Mouse (Mus musculus): ENCODE measurements at regions not wholly inside any gene's neighbourhood (a gene's known extent, or its start where the extent isn't known, plus 50 kb on each side); places are given as distances from the start of the nearest gene placed in this dataset.

- DNase-seq (ENCODE audit: low spot score in 2 of 2), result no peak
Measured at GRCm38 (mm10) chr16:30735360-30735759, 135.8 kb downstream of the Fam43a start.

GRCm38 (mm10) chr16:30735969-30736368 is 136.4 kb downstream of the Fam43a start:
- no peak for DNase-seq (ENCODE audit: low spot score in 2 of 2)

GRCm38 (mm10) chr16:30736662-30737326 is 137.3 kb downstream of the Fam43a start:
- DNase-seq (ENCODE audit: low spot score in 2 of 2), result no peak

- no peak for DNase-seq (ENCODE audit: low spot score in 2 of 2)
Measured at GRCm38 (mm10) chr16:30737524-30737923, 138.0 kb downstream of the Fam43a start.

DNA sequence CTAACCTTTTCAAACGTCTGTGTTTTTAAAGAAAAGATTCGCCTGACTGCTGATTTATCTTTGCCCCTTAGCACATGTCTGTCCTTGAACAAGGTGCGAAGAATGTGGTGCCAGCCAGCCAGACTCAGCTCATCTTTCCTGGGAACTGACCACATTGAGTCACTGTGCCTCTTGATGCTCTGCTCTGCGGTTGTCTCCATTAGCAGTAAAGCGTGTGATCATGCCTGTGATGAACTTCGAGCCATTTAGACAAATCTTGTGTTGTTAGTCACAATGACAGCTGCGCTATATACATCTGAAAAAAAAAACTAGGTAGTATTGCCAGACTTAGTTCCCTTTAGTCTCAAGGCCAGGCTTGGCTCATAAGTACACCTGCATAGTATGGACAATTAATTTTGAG is 140.1 kb downstream of the Fam43a start:
- no peak for DNase-seq (ENCODE audit: low spot score in 2 of 2)

- no peak for DNase-seq (ENCODE audit: low spot score in 2 of 2)
Measured at GRCm38 (mm10) chr16:30741192-30741591, 141.7 kb downstream of the Fam43a start.

DNA sequence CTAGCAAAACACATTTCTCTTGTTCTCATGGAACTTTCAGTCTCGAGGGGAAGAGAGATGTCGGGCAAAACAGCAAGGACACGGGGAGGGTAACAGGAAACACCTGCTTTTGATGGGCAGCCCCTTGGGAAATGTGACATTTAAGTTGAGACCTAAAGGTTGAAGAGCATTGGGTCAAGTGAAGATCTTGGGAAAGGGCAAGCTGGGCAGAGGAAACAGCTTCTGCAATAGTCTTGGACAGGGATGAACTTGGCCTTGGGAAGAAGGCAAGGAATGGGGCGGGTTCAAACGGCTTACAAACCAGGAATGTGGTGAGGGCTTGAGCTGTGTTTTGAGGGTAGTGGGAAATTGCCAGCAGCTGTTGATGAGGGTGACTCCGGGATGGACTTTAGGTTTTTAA is 143.0 kb downstream of the Fam43a start:
- DNase-seq (ENCODE audit: low spot score in 2 of 2), result no peak

GRCm38 (mm10) chr16:30743566-30743965 is 144.0 kb downstream of the Fam43a start:
- DNase-seq (ENCODE audit: low spot score in 2 of 2), result no peak

GRCm38 (mm10) chr16:30744237-30744636 is 144.7 kb downstream of the Fam43a start:
- no peak for DNase-seq (ENCODE audit: low spot score in 2 of 2)

DNA sequence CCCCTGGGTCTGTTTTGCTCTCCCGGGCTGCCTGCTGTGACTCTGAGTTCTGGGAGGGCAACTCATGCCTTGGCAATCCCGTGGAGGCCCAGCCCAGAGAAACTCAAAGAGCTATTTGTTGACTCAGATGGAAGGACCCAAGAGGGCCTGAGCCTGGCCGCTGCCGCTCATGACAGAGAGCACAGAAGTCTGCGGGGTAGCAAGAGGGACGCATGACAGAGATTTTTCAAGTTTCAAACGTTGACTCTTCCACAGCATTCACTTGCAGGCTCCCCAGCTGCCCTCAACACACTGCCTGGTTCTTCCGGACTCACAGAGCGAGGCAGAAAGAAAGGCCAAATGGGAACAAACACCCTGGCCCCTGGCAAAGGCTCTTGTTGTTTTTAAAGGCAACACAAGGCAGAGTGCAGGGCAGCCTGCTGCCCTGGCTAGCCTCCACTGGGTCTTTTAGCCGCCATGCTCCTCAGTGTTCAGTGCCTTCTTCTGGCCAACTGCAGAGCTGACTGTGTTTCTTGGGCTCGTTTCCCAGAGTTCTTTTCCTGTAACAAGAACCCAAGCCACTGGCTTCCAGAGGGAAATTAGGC is 146.2 kb downstream of the Fam43a start:
- DNase-seq (ENCODE audit: low spot score in 2 of 2), result no peak

- no peak for DNase-seq (ENCODE audit: low spot score in 2 of 2)
Measured at GRCm38 (mm10) chr16:30746211-30746610, 146.7 kb downstream of the Fam43a start.

- DNase-seq (ENCODE audit: low spot score in 2 of 2), result no peak
Measured at GRCm38 (mm10) chr16:30749841-30750240, 150.3 kb downstream of the Fam43a start.

- no peak for DNase-seq (ENCODE audit: low spot score in 2 of 2)
Measured at GRCm38 (mm10) chr16:30755771-30756170, 156.2 kb downstream of the Fam43a start.

DNA sequence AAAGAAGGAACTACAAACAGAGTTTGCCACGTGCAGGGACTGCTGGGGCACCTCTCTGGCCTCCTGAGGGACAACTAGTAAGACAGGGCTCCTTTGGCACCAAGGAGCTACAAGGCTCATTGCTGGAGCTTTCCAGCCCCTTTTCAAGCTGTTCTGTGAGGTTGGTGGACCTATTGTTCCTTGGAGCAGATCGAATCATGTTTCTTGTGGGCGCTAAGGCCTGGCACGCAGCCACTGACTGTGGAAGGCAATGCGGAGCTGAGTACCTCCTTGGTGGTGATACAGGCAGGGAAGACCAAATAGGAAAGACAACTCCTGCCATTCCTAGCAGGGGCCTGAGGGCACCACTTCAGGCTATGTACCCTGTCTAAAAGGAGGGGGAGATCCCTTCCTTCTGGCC is 157.2 kb downstream of the Fam43a start:
- no peak for DNase-seq (ENCODE audit: low spot score in 2 of 2)

DNA sequence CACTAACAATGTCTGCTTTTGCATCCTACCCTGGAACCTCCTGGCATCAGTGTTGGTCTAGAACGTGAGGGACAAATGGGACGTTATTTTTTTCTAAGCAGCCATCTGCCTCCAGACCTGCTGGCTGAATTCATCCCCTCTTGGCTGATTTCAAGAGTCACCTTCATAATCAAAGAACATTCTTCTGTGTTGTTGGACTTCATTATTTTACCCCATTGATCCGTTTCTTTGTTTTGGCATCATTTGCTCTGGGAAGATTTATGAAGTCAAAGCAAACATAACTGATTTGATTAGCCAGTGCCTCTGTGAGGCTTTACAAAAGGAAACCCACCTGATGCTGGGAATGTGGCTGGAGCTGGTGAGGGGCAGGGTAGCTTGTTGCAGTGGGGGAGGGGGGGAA is 158.0 kb downstream of the Fam43a start:
- DNase-seq (ENCODE audit: low spot score in 2 of 2), result no peak

DNA sequence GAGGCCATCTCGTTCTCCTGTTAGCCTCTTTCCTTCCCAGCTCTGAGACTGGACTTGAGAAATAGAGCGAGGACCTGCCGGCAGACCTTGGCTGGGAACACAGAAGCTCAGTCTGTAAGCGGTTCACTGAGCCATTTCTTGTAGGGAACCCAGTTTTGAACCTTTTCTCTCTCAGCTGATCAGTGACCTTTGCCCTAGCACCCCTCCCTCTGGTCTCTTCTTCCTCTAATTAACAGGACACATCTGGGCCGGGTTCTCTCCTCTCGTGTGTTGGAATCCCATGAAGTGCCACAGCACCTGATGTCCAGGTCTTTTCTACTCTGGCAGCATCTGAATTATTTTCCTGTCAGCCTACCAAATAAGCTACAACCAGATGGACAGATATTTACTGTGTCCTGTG is 158.5 kb downstream of the Fam43a start:
- no peak for DNase-seq (ENCODE audit: low spot score in 2 of 2)

DNA sequence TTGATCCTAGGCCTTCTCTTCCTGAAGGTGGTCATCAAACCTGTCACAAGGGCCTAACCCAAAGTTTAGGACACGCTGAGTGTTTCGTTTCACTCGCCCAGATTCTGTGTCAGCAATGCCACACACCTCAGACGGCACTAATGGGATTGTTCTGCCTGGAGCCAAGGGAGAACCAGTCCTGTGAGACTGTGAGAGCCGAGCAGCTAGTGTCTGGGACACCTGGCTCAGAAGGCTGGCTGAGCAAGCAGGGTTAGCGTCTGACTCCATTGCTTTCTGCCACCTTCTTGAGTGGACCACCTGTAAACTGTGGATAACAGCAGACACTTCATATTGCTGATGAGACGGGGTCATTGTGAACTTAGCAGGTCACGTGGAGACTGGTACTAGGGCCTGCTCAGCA is 160.0 kb downstream of the Fam43a start:
- no peak for DNase-seq (ENCODE audit: low spot score in 2 of 2)

- DNase-seq (ENCODE audit: low spot score in 2 of 2), result no peak
Measured at GRCm38 (mm10) chr16:30761201-30761710, 161.7 kb downstream of the Fam43a start.

GRCm38 (mm10) chr16:30762898-30763595 is 163.5 kb downstream of the Fam43a start:
- DNase-seq (ENCODE audit: low spot score in 2 of 2), result no peak

- no peak for DNase-seq (ENCODE audit: low spot score in 2 of 2)
Measured at GRCm38 (mm10) chr16:30765591-30765990, 166.1 kb downstream of the Fam43a start.

DNA sequence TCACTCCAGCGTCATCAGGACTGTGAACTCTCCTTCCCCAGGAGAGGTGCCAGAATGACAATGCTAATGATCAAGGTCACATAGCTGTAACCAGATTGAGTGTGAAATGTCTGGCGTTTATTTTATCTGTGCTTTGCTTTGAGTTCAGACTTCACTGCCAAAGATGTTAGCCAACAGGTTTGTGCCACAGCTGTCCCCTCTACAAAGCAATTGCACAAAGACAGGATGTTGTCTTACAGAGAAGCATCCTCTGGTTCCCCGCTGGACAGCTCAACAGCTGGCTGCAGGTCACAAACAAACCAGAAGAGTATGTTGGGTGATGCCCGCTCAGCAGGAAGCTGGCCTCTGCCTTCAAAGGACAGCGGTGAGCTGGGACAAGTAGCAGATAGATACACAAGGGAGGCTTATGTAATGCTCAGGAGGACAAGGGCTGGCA is 169.5 kb downstream of the Fam43a start:
- no peak for DNase-seq (ENCODE audit: low spot score in 2 of 2)

DNA sequence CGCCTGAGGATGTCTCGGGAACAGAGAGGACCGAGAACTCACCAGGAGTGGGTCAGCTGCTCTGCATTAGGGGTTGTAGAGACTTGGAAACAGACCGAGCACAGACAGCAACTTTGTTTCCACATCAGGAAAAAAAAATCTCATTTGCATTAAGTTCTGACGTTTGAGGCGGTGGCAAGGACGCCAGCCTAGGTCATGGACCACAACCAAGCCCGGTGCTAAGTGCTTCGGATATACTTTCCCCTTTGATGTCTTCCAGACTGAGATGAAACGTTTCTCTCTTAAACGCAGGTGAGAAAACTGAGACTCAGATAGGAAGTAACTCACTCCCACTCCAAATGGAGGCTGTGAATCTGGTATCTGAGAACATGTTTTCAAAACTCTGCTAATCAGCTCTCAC is 169.9 kb downstream of the Fam43a start:
- no peak for DNase-seq (ENCODE audit: low spot score in 2 of 2)

DNA sequence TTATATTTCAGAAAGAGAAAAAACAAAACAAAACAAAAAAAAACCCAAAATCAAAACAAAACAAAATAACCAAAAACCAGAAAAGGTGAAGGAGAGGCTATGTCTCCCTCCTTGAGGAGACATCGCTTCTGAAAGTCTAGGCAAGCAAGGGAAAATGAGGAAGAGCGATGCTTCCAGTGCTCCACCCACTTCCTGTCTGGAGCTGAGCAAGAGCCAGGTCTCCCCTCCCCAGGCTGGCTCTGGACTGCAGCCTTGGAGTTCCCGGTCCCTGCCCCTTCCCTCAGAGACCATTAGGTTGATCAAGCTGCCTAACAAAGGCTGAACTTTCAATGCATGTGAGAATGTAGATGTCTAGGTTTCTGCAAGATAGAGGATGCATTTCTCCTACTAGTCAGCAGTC is 173.3 kb downstream of the Fam43a start:
- DNase-seq (ENCODE audit: low spot score in 2 of 2), result no peak
